Mouse (Mus musculus) thymus, adult 2 months (tissue): ENCODE data around the gene Palb2. TPM values are rescaled to one million over a fixed set of nuclear protein-coding genes. Genes with fewer than 3 reads are reported as not detected.

Source experiments
- DNase-seq: peaks from one replicate; pipeline ENCODE4 v3.0.0; 2021
- H3K27ac ChIP-seq: fragments of 200-500 bp; 2 replicates; pipeline ENCODE4 v1.5.1; 2012; ENCODE audit warnings: low read length, control low read depth; ENCODE audit not compliant: control insufficient read depth, insufficient read depth
- H3K27me3 ChIP-seq: fragments of 200-500 bp; 2 replicates; pipeline ENCODE4 v1.6.1; 2012; ENCODE audit warnings: mild to moderate bottlenecking, low read length, moderate library complexity, mixed read lengths; ENCODE audit not compliant: control insufficient read depth, insufficient read depth
- H3K36me3 ChIP-seq: fragments of 200-500 bp; 2 replicates; pipeline ENCODE4 v1.6.1; 2012; ENCODE audit warnings: mild to moderate bottlenecking, low read length, moderate library complexity; ENCODE audit not compliant: control insufficient read depth, insufficient read depth
- H3K4me1 ChIP-seq: fragments of 200-500 bp; replicated peaks from 2 replicates; pipeline ENCODE4 v1.6.1; 2012; ENCODE audit warnings: low read length; ENCODE audit not compliant: control insufficient read depth, insufficient read depth
- H3K4me3 ChIP-seq: fragments of 200-500 bp; 2 replicates; pipeline ENCODE4 v1.5.1; 2012; ENCODE audit warnings: mild to moderate bottlenecking, low read length, control low read depth, moderate library complexity; ENCODE audit not compliant: control insufficient read depth, insufficient read depth
- CTCF ChIP-seq: fragments of 200-500 bp; IDR thresholded peaks from 2 replicates; pipeline ENCODE4 v1.5.1; 2012; ENCODE audit warnings: mild to moderate bottlenecking, control low read depth, low read length, moderate library complexity, borderline replicate concordance; ENCODE audit not compliant: control insufficient read depth, poor library complexity, insufficient read depth; ENCODE audit errors: extremely low read depth
- POLR2A ChIP-seq: fragments of 200-500 bp; IDR thresholded peaks from 2 replicates; pipeline ENCODE4 v1.6.1; 2012; ENCODE audit warnings: mild to moderate bottlenecking, low read length, control low read depth, moderate library complexity; ENCODE audit not compliant: control insufficient read depth, poor library complexity, insufficient read depth; ENCODE audit errors: extremely low read depth
- WGBS: fragments of 180-500 bp; shearing (Covaris S2); methylation state at CpG from one replicate; pipeline ENCODE4 v1.1.7; 2018; 5-methylcytosine and 5-hydroxymethylcytosine counted together
- polyA plus RNA-seq: library from polyadenylated mRNA; depleted of rRNA; stranded (reverse); fragments of >200 nt; gene quantifications from 2 replicates; pipeline ENCODE4 v1.2.3, GENCODE M21; 2012; rRNA removed

Gene Palb2
- polyA plus RNA-seq, 1 experiment, result 6.1 TPM

DNA sequence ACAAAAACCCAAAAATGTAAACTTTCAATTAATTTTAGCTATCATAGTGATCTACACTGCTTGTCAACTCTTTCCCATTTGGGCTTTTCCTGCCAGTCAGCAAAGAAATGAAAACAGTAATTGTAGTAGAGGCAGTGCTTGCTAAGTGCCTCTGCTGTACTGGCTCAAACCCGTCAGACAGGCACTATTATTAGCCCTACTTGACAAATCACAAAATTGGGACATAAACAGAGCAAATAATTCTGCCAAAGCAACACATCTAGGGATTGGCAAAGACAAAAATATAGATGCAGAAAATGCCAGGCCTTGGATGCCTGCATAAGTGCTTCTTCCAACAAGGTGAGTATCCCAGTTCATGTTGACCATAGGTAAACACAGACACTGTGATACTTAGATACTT is 67.1 kb downstream of the Palb2 start:
- no peak overlapping the region for H3K4me3 ChIP-seq
- no peak overlapping the region for H3K27ac ChIP-seq
- no peak for DNase-seq
- 89% methylated on average over 1 of the region's 1 CpGs for WGBS
- no peaks in the 10 kb centered on the region for H3K27me3 ChIP-seq
- TF ChIP-seq CTCF (no peak), POLR2A (no peak)
- H3K36me3 ChIP-seq, result no peaks in the 10 kb centered on the region
- peaks cover 3% of the 10 kb centered on the region for H3K4me1 ChIP-seq

Other genes starting within 250 kb of the Palb2 start
- 14.1 and 15.2 TPM in 2 replicates for gene Cog7, start 151.3 kb downstream of the Palb2 start, polyA plus RNA-seq
- 35.4 and 51.1 TPM in 2 replicates for gene Gga2, start 111.8 kb downstream of the Palb2 start, polyA plus RNA-seq
- 34.3 and 35.1 TPM in 2 replicates for gene Ubfd1, start 65.8 kb downstream of the Palb2 start, polyA plus RNA-seq
- gene Ears2, start 65.7 kb downstream of the Palb2 start, polyA plus RNA-seq, result 9.6 and 10.5 TPM in 2 replicates
- gene Ndufab1, start 31.1 kb downstream of the Palb2 start, polyA plus RNA-seq, result 361 and 467 TPM in 2 replicates
- 99.5 and 130 TPM in 2 replicates for gene Dctn5, start 56 bp upstream of the Palb2 start, polyA plus RNA-seq
- 71.8 and 93.5 TPM in 2 replicates for gene Plk1, start 26.5 kb upstream of the Palb2 start, polyA plus RNA-seq
- 0.11 and 0.17 TPM in 2 replicates for gene Ern2, start 53.2 kb upstream of the Palb2 start, polyA plus RNA-seq
- 5.5 and 5.7 TPM in 2 replicates for gene Chp2, start 86.5 kb upstream of the Palb2 start, polyA plus RNA-seq
- 242 and 247 TPM in 2 replicates for gene Prkcb, start 155.8 kb upstream of the Palb2 start, polyA plus RNA-seq